Comparison of ENCODE assay signal across 11 mouse cellular contexts in genomic region chr12:103860976-103861375, GRCm38 (mm10). TPM values are rescaled to one million over a fixed set of nuclear protein-coding genes. Genes with fewer than 3 reads are reported as not detected.
"Had no signal": no experiment of that assay in that cellular context is flagged by ENCODE, and none has a peak within 500 bp of the region (broad histone marks: within the 10 kb centered on the region; RNA-seq: fewer than 3 reads in every experiment).

No protein-coding gene starts in this region.

- H3K36me3 ChIP-seq: kidney, embryonic 15.5 days; limb, embryonic 15.5 days; midbrain, embryonic 13.5 days had no signal

- H3K9me3 ChIP-seq: kidney, embryonic 15.5 days; limb, embryonic 15.5 days had no signal

- DNase-seq: kidney, postnatal 14 days; right cerebral cortex, postnatal 14 days had no signal

- H3K4me1 ChIP-seq: kidney, embryonic 15.5 days; limb, embryonic 15.5 days; midbrain, embryonic 13.5 days had no signal

- H3K27me3 ChIP-seq: kidney, embryonic 15.5 days; limb, embryonic 15.5 days; midbrain, embryonic 13.5 days had no signal

- H3K4me3 ChIP-seq: kidney, embryonic 15.5 days; left cerebral cortex, adult 2 months; limb, embryonic 15.5 days; midbrain, embryonic 13.5 days had no signal

- H3K9ac ChIP-seq: kidney, embryonic 15.5 days; limb, embryonic 15.5 days; midbrain, embryonic 13.5 days had no signal

- H3K27ac ChIP-seq: kidney, embryonic 15.5 days; left cerebral cortex, adult 2 months; limb, embryonic 15.5 days; midbrain, embryonic 13.5 days had no signal

- H3K4me2 ChIP-seq: kidney, embryonic 15.5 days; limb, embryonic 15.5 days; midbrain, embryonic 13.5 days had no signal

- ATAC-seq: midbrain, embryonic 13.5 days had no signal

RNA-seq across cellular contexts. Expression of gene Serpina1a, which starts 2.4 kb away (rescaled TPM):
- total RNA-seq: layer of hippocampus, postnatal 25 days; left cerebral cortex, adult 2 months; left cerebral cortex, postnatal 14 days; megakaryocyte progenitor cell, adult 5-6 weeks; midbrain, postnatal 0 days had no signal
- polyA plus RNA-seq: limb, embryonic 11.5 days; midbrain, postnatal 0 days had no signal

RNA-seq across cellular contexts. Expression of gene Serpina1b, which starts 30.8 kb away (rescaled TPM):
- total RNA-seq: layer of hippocampus, postnatal 25 days; left cerebral cortex, adult 2 months; left cerebral cortex, postnatal 14 days; megakaryocyte progenitor cell, adult 5-6 weeks; midbrain, postnatal 0 days had no signal
- polyA plus RNA-seq: midbrain, postnatal 0 days had no signal

RNA-seq across cellular contexts. Expression of gene Serpina1c, which starts 43.7 kb away (rescaled TPM):
- total RNA-seq: layer of hippocampus, postnatal 25 days; left cerebral cortex, adult 2 months; left cerebral cortex, postnatal 14 days; megakaryocyte progenitor cell, adult 5-6 weeks; midbrain, postnatal 0 days had no signal
- polyA plus RNA-seq: limb, embryonic 11.5 days; midbrain, postnatal 0 days had no signal
